Mouse (Mus musculus): Measurements from ENCODE around the gene Kcnq2.

GRCm38 (mm10) chr2:181072403-181072714 is 62.7 kb downstream of the Kcnq2 start:
- no peak for TF ChIP-seq EP300 (IDR thresholded peaks at IDR 0.05; ENCODE audit: insufficient read depth, low read depth, low read length)
- TF ChIP-seq POLR2A (IDR thresholded peaks at IDR 0.05; ENCODE audit: insufficient read depth, low read depth, low read length), result no peak
